Mouse (Mus musculus) adrenal gland, adult 8-10 months (tissue): ENCODE data around the gene Tmem163. TPM values are rescaled to one million over a fixed set of nuclear protein-coding genes. Genes with fewer than 3 reads are reported as not detected.

ENCODE experiments used
- DNase-seq: peaks from one replicate; pipeline ENCODE4 v3.0.0; 2022
- total RNA-seq, 4 experiments: library from RNA; stranded (reverse); gene quantifications; 2 replicates each; pipeline ENCODE4 v1.2.4; 2022

The Tmem163 gene
- total RNA-seq, 4 experiments from 2014 or later, result 1.6 TPM; not detected in 2

- DNase-seq, result no peak
These were observed 36.2 kb downstream of the Tmem163 start for GRCm38 (mm10) chr1:127642976-127643769.

GRCm38 (mm10) chr1:127637917-127638316 is 41.4 kb downstream of the Tmem163 start:
- DNase-seq, result no peak

GRCm38 (mm10) chr1:127627151-127627550 is 52.2 kb downstream of the Tmem163 start:
- no peak for DNase-seq

- DNase-seq, result no peak
These were observed 53.6 kb downstream of the Tmem163 start for GRCm38 (mm10) chr1:127625577-127626362.

- peak; percentile 12 for DNase-seq
These were observed 57.0 kb downstream of the Tmem163 start for GRCm38 (mm10) chr1:127622349-127622748.

GRCm38 (mm10) chr1:127619036-127619435 is 60.3 kb downstream of the Tmem163 start:
- no peak for DNase-seq

GRCm38 (mm10) chr1:127610378-127610777 is 69.0 kb downstream of the Tmem163 start:
- DNase-seq, result no peak

GRCm38 (mm10) chr1:127609814-127610213 is 69.5 kb downstream of the Tmem163 start:
- DNase-seq, result no peak

- DNase-seq, result no peak
These were observed 71.0 kb downstream of the Tmem163 start for GRCm38 (mm10) chr1:127608326-127608725.

GRCm38 (mm10) chr1:127603697-127604631 is 75.4 kb downstream of the Tmem163 start:
- no peak for DNase-seq

- no peak for DNase-seq
These were observed 83.2 kb downstream of the Tmem163 start for GRCm38 (mm10) chr1:127596143-127596542.

- no peak for DNase-seq
These were observed 83.6 kb downstream of the Tmem163 start for GRCm38 (mm10) chr1:127595735-127596134.

GRCm38 (mm10) chr1:127589542-127589941 is 89.8 kb downstream of the Tmem163 start:
- no peak for DNase-seq

- DNase-seq, result no peak
These were observed 92.3 kb downstream of the Tmem163 start for GRCm38 (mm10) chr1:127587071-127587470.

- no peak for DNase-seq
These were observed 93.2 kb downstream of the Tmem163 start for GRCm38 (mm10) chr1:127586156-127586555.

GRCm38 (mm10) chr1:127577981-127578380 is 101.4 kb downstream of the Tmem163 start:
- DNase-seq, result no peak

GRCm38 (mm10) chr1:127577083-127577482 is 102.3 kb downstream of the Tmem163 start:
- DNase-seq, result no peak

- DNase-seq, result no peak
These were observed 102.8 kb downstream of the Tmem163 start for GRCm38 (mm10) chr1:127576563-127576962.

- DNase-seq, result no peak
These were observed 103.2 kb downstream of the Tmem163 start for GRCm38 (mm10) chr1:127576143-127576542.

- no peak for DNase-seq
These were observed 103.7 kb downstream of the Tmem163 start for GRCm38 (mm10) chr1:127575692-127576091.

- DNase-seq, result no peak
These were observed 106.2 kb downstream of the Tmem163 start for GRCm38 (mm10) chr1:127573186-127573585.

GRCm38 (mm10) chr1:127568641-127569040 is 110.7 kb downstream of the Tmem163 start:
- no peak for DNase-seq

- DNase-seq, result no peak
These were observed 122.9 kb downstream of the Tmem163 start for GRCm38 (mm10) chr1:127556486-127556845.
